Mouse (Mus musculus) olfactory bulb, adult 2 months (tissue): Measurements from ENCODE around the gene Zbtb12.

Experiments used
- CTCF ChIP-seq: fragments of 200-500 bp; IDR thresholded peaks from 2 replicates; pipeline ENCODE4 v1.5.1; 2012; ENCODE audit warnings: low read depth, mild to moderate bottlenecking, low read length, moderate library complexity; ENCODE audit not compliant: insufficient read depth
- POLR2A ChIP-seq: fragments of 200-500 bp; IDR thresholded peaks from 2 replicates; pipeline ENCODE4 v1.6.1; 2012; ENCODE audit warnings: mild to moderate bottlenecking, low read depth, low read length, moderate library complexity; ENCODE audit not compliant: insufficient read depth

DNA sequence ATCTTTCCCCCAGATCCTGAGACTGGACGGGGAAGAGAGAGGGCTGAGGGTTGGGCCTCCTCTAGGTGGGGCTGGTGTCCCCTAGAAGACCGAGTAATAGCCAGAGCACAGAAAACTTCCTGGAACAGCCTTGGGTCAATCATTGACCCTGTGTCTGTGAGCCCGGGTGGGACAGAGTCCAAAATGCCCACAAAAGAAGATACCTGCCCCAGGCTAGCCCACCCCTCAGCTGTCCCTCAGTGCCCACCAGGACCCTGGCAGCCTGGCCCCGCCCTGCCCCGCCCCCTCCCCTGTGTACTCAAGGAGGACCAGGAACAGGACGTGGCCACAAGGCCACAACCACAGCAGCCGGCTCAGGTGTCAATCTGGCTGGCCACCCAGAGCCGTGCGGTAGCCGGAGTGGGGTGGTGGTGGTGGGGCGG, 36.1 kb downstream of the Zbtb12 start:
- TF ChIP-seq CTCF: no peak
- no peak for TF ChIP-seq POLR2A
